Mouse (Mus musculus) liver, embryonic 14.5 days (tissue): ENCODE measurements around the gene Hoxa5. TPM values are rescaled to one million over a fixed set of nuclear protein-coding genes. Genes with fewer than 3 reads are reported as not detected.

Experiments
- ATAC-seq: fragments of 200-750 bp; cut with Nextera tagmentation; 2 replicates; pipeline ENCODE4 v1.8.0; 2017; ENCODE audit warnings: moderate number of reproducible peaks, mild to moderate bottlenecking, moderate library complexity; ENCODE audit not compliant: insufficient read depth
- DNase-seq, 3 experiments: peaks; one replicate each; pipeline ENCODE4 v3.0.0-alpha.2; 2012 to 2013; ENCODE audit warnings: low read depth in 3 of 3, low spot score in 3 of 3
- H3K27ac ChIP-seq: fragments of 300-500 bp; sonication (generic); 2 replicates; pipeline ENCODE4 v1.5.1; 2014; ENCODE audit warnings: moderate library complexity, mild to moderate bottlenecking, control low read depth, inconsistent platforms
- H3K27me3 ChIP-seq: fragments of 300-500 bp; sonication (generic); 2 replicates; pipeline ENCODE4 v1.6.1; 2014; ENCODE audit warnings: mild to moderate bottlenecking, low read length, moderate library complexity; ENCODE audit not compliant: control insufficient read depth, insufficient read depth
- H3K36me3 ChIP-seq: fragments of 300-500 bp; sonication (generic); replicated peaks from 2 replicates; pipeline ENCODE4 v1.6.1; 2014; ENCODE audit warnings: low read depth; ENCODE audit not compliant: control insufficient read depth, insufficient read depth
- H3K4me1 ChIP-seq, 2 experiments: fragments of 200-500 bp in 1 of 2; fragments of 300-500 bp in 1 of 2; sonication (generic) in 1 of 2; replicated peaks; 2 replicates each; pipeline ENCODE4 v1.6.1; 2012 to 2014; ENCODE audit warnings: antibody characterized with exemption in 1 of 2, inconsistent platforms in 1 of 2, low read length in 1 of 2; ENCODE audit not compliant: control insufficient read depth in 2 of 2, insufficient read depth in 2 of 2
- H3K4me2 ChIP-seq: fragments of 300-500 bp; sonication (generic); 2 replicates; pipeline ENCODE4 v1.6.1; 2014; ENCODE audit warnings: low read depth, mild to moderate bottlenecking, control low read depth, moderate library complexity
- H3K4me3 ChIP-seq, 2 experiments: fragments of 200-500 bp in 1 of 2; fragments of 300-500 bp in 1 of 2; sonication (generic) in 1 of 2; 2 replicates each; pipeline ENCODE4 v1.5.1; 2012 to 2014; ENCODE audit warnings: low read depth in 2 of 2, low read length in 2 of 2, mild to moderate bottlenecking in 2 of 2, control low read depth in 1 of 2, inconsistent platforms in 1 of 2, moderate library complexity in 1 of 2; ENCODE audit not compliant: insufficient read depth in 1 of 2
- H3K9ac ChIP-seq: fragments of 300-500 bp; sonication (generic); replicated peaks from 2 replicates; pipeline ENCODE4 v1.6.1; 2014; ENCODE audit warnings: mild to moderate bottlenecking, control low read depth, moderate library complexity
- H3K9me3 ChIP-seq: fragments of 300-500 bp; sonication (generic); 2 replicates; pipeline ENCODE4 v1.6.1; 2016; ENCODE audit warnings: low read length, mixed read lengths; ENCODE audit not compliant: control insufficient read depth
- CTCF ChIP-seq: IDR thresholded peaks from 2 replicates; pipeline ENCODE4 v1.5.1; 2016; ENCODE audit warnings: antibody characterized with exemption, low read depth, control low read depth
- EP300 ChIP-seq: IDR thresholded peaks from 2 replicates; pipeline ENCODE4 v1.6.1; 2016; ENCODE audit warnings: antibody characterized with exemption, low read depth
- WGBS: fragments of 180-500 bp; shearing (Covaris S2); extraction: QIAGEN DNeasy Blood & Tissue Kit; methylation state at CpG from one replicate; pipeline ENCODE4 v1.1.7; 2014; ENCODE audit not compliant: insufficient replicate concordance; 5-methylcytosine and 5-hydroxymethylcytosine counted together
- polyA plus RNA-seq, 2 experiments: library from polyadenylated mRNA; depleted of rRNA in 1 of 2; stranded (reverse) in 1 of 2; unstranded in 1 of 2; fragments of >200 nt; fragmentation: Nextera tagmentation in 1 of 2; extraction: Ambion mirVana in 1 of 2; gene quantifications; 2 replicates each; pipeline versions ENCODE4 v1.2.1 to v1.2.3; 2012 to 2014

Hoxa5 gene
- polyA plus RNA-seq, 2 experiments: 0.43 to 0.52 TPM

GRCm38 (mm10) chr6:52205221-52205620, 834 bp upstream of the Hoxa5 start:
- TF ChIP-seq CTCF (no peak), EP300 (no peak)
- Histone ChIP-seq H3K4me1 (no peaks in the 10 kb centered on the region), H3K4me3 (no peak overlapping the region), H3K9ac (no peak overlapping the region), H3K9me3 (no peaks in the 10 kb centered on the region), H3K4me2 (no peak overlapping the region), H3K27ac (no peak overlapping the region), H3K27me3 (peaks cover 97% of the 10 kb centered on the region), H3K36me3 (no peaks in the 10 kb centered on the region)
- no peak for ATAC-seq
- WGBS: 18% methylated on average over 14 of the region's 14 CpGs
- DNase-seq: no peak

DNA sequence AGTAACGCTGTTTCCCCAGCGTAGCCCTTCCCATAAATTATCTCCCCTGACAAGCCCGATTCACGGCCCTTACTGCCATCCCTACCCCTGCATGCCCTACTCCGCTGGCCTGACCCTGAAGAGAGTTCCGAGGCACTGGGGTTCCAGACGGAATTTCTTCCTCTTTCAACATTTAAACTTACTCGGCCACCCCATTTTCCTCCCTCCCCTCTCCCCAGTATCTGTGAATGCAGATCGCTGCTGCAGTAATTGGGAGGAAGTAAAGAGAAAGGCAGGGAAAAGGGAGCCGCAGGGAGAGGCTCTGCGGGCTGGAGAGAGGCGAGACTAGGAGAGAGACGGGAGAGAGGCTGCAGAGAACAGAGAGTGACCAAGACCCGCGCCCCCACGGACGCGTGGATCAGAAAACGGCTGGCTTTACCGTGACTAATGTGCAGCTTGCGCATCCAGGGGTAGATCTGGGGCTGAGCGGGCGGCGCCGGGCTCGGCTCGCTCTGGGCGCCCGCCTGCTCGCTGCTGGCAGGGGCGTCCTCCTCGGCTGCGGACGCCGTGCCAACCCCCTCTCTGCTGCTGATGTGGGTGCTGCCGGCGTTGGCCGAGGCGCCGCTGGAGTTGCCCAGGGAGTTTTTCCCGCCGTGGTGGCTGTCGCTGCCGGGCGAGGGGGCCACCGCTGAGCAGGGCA, 877 bp downstream of the Hoxa5 start:
- peaks cover 95% of the 10 kb centered on the region for H3K27me3 ChIP-seq
- no peaks in the 10 kb centered on the region for H3K36me3 ChIP-seq
- peak overlapping the region; percentile 44 to 47 for H3K4me3 ChIP-seq
- under 1% methylated on average over 46 of the region's 46 CpGs for WGBS
- H3K4me2 ChIP-seq: peak overlapping the region; percentile 43
- no peak for TF ChIP-seq EP300
- no peak for TF ChIP-seq CTCF
- DNase-seq: no peak
- no peak for ATAC-seq
- H3K27ac ChIP-seq: no peak overlapping the region
- H3K9me3 ChIP-seq: no peaks in the 10 kb centered on the region
- no peak overlapping the region; the same call in 1 of the 2 replicates for H3K9ac ChIP-seq
- no peaks in the 10 kb centered on the region for H3K4me1 ChIP-seq

GRCm38 (mm10) chr6:52203121-52203370, 1.3 kb downstream of the Hoxa5 start:
- H3K27ac ChIP-seq: no peak overlapping the region
- H3K36me3 ChIP-seq: no peaks in the 10 kb centered on the region
- no peaks in the 10 kb centered on the region for H3K4me1 ChIP-seq
- H3K9me3 ChIP-seq: no peaks in the 10 kb centered on the region
- 3% methylated on average over 10 of the region's 10 CpGs for WGBS
- ATAC-seq (no peak), DNase-seq (no peak)
- H3K27me3 ChIP-seq: peaks cover 95% of the 10 kb centered on the region
- H3K4me2 ChIP-seq: peak overlapping the region; percentile 43
- H3K9ac ChIP-seq: no peak overlapping the region
- peak overlapping the region in 1 of 2 experiments; percentile 44; a peak in 2 of 4 replicates for H3K4me3 ChIP-seq
- no peak for TF ChIP-seq CTCF
- no peak for TF ChIP-seq EP300

DNA sequence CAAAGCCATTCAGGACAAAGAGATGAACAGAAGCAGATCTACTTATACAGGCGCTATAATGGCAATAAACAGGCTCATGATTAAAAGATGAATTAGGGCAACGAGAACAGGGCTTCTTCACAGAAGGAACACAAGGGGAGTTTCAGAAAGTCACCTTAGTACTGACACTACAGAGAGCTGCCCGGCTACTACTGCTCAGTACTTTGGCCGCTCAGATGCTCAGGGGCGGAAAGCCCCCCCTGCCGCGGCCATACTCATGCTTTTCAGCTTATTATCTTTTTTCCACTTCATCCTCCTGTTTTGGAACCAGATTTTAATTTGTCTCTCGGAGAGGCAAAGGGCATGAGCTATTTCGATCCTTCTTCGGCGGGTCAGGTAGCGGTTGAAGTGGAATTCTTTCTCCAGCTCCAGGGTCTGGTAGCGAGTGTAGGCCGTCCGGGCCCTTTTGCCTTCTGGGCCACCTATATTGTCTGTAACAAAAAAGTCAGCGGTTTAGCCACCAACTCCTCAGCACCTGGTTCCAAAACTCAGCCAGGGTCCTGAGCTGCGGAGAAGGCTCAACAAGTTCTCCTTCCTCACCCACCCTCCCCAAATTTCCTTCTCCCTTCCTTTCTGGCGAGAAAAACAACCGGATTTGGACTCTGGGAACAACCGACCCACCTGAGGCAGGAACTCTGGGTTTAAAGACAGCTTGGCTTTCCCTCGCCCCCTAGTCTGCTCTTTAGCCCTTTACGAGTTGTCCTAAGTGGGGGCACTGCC, 1.8 kb downstream of the Hoxa5 start:
- TF ChIP-seq CTCF (no peak), EP300 (no peak)
- Histone ChIP-seq H3K4me3 (peak overlapping the region in 1 of 2 experiments; percentile 27; a peak in 1 of 4 replicates), H3K9ac (no peak overlapping the region)

GRCm38 (mm10) chr6:52201269-52201668, 3.1 kb downstream of the Hoxa5 start:
- DNase-seq (no peak), ATAC-seq (no peak)
- peaks cover 96% of the 10 kb centered on the region for H3K27me3 ChIP-seq
- 46% methylated on average over 1 of the region's 1 CpGs for WGBS
- H3K36me3 ChIP-seq: no peaks in the 10 kb centered on the region
- no peak overlapping the region for H3K9ac ChIP-seq
- TF ChIP-seq EP300 (no peak), CTCF (no peak)
- H3K27ac ChIP-seq: no peak overlapping the region
- no peak overlapping the region for H3K4me2 ChIP-seq
- H3K4me3 ChIP-seq: no peak overlapping the region
- H3K4me1 ChIP-seq: 0 out of 4 replicates have a peak, but pooled peaks cover 0 to 2% of the 10 kb centered on the region in 2 experiments
- H3K9me3 ChIP-seq: no peaks in the 10 kb centered on the region

More for the DNA sequence above, 1.8 kb downstream of the Hoxa5 start:
- H3K36me3 ChIP-seq: no peaks in the 10 kb centered on the region
- H3K27me3 ChIP-seq: peaks cover 97% of the 10 kb centered on the region
- DNase-seq: no peak
- 27% methylated on average over 22 of the region's 22 CpGs for WGBS
- H3K27ac ChIP-seq: no peak overlapping the region
- H3K9me3 ChIP-seq: no peaks in the 10 kb centered on the region
- H3K4me1 ChIP-seq: no peaks in the 10 kb centered on the region
- no peak overlapping the region for H3K4me2 ChIP-seq
- no peak for ATAC-seq
